ENCODE assay signal across 27 mouse cellular contexts in the genomic region with DNA sequence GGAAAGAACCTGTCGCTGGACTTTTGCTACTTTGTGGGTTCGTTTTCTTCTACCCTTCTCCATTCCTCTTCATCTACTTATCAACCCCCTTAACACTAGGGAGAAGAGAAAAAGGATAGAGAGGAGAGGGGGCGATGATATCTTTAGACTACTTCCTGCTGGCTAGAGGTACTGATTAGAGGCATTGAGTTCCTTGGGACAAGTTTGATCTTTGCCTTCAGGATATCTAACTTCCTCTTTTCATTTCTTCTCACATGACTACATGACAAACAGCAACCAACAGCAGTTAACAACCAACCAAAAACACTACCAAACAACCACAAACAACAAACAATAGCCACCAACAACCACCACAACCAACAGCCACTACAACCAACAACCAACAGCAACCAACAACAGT. TPM values are rescaled to one million over a fixed set of nuclear protein-coding genes. Genes with fewer than 3 reads are reported as not detected.
DNase-seq lines count a peak whose midpoint lies in the region; TF ChIP-seq lines count a peak whose summit lies in the region.
"Had no signal": no experiment of that assay in that cellular context is flagged by ENCODE, and none has a peak within 500 bp of the region (broad histone marks: within the 10 kb centered on the region; RNA-seq: fewer than 3 reads in every experiment).

No protein-coding gene starts in this region.

- H3K36me3 ChIP-seq in macrophage (ENCODE audit: inconsistent target): no peaks in the 10 kb centered on the region
- H3K36me3 ChIP-seq: embryonic facial prominence, embryonic 12.5 days; embryonic facial prominence, embryonic 15.5 days; heart, embryonic 10.5 days; hindbrain, embryonic 10.5 days; hindbrain, embryonic 13.5 days; intestine, embryonic 15.5 days had no signal

- no peak for TF ChIP-seq POLR2A in bone marrow macrophage, adult 2 months (IDR thresholded peaks at IDR 0.05; ENCODE audit: borderline replicate concordance, low read depth, low read length)

- no peak overlapping the region for H3K4me3 ChIP-seq in bone marrow macrophage, adult 2 months (ENCODE audit: insufficient read depth, low read length)
- no peak overlapping the region for H3K4me3 ChIP-seq in macrophage (ENCODE audit: inconsistent target)
- H3K4me3 ChIP-seq: embryonic facial prominence, embryonic 12.5 days; embryonic facial prominence, embryonic 15.5 days; heart, adult 2 months; heart, embryonic 10.5 days; hindbrain, embryonic 10.5 days; hindbrain, embryonic 13.5 days; intestine, embryonic 15.5 days had no signal

- DNase-seq in A20 (ENCODE audit: low read depth, low spot score): peak; percentile 13
- DNase-seq in layer of hippocampus, adult 11-12 months (ENCODE audit: low spot score): no peak
- no peak for DNase-seq in ovary, postnatal 10 days (ENCODE audit: low spot score)
- DNase-seq in frontal cortex, postnatal 25 days (ENCODE audit: low spot score in 2 of 2): no peak
- DNase-seq: adrenal gland, adult 2 months; adrenal gland, postnatal 14 days; cerebellum, adult 11-12 months; cerebellum, adult 8-10 months; cerebellum, postnatal 14 days; forebrain, postnatal 0 days; gastrocnemius, postnatal 25 days; heart, adult 2 months; heart, postnatal 36 days; kidney, adult 11 months had no signal

- 40% methylated on average over 2 of the region's 3 CpGs for WGBS in macrophage (ENCODE audit: missing documents)

- H3K79me2 ChIP-seq in macrophage (ENCODE audit: inconsistent target): no peaks in the 10 kb centered on the region

- peak overlapping the region; percentile 40; the same call in 1 of the 2 replicates for H3K27ac ChIP-seq in bone marrow macrophage, adult 2 months (ENCODE audit: insufficient read depth, low read depth, low read length)
- peak overlapping the region; percentile 13; the same call in 1 of the 2 replicates for H3K27ac ChIP-seq in macrophage
- H3K27ac ChIP-seq: embryonic facial prominence, embryonic 12.5 days; embryonic facial prominence, embryonic 15.5 days; heart, adult 2 months; heart, embryonic 10.5 days; hindbrain, embryonic 10.5 days; hindbrain, embryonic 13.5 days; intestine, embryonic 15.5 days had no signal

- no peak for TF ChIP-seq CTCF in bone marrow macrophage, adult 2 months (IDR thresholded peaks at IDR 0.05; ENCODE audit: low read depth, low read length)

- peaks cover 7% of the 10 kb centered on the region for H3K4me1 ChIP-seq in bone marrow macrophage, adult 2 months (ENCODE audit: control insufficient read depth, insufficient read depth, low read length)
- H3K4me1 ChIP-seq: embryonic facial prominence, embryonic 12.5 days; embryonic facial prominence, embryonic 15.5 days; hindbrain, embryonic 13.5 days had no signal

RNA-seq across cellular contexts. Expression of gene Gan, which starts 24.2 kb away (rescaled TPM):
- 7.0 and 7.5 TPM in 2 replicates for polyA plus RNA-seq in bone marrow macrophage, adult 2 months (2012; ENCODE audit: insufficient read depth, insufficient read length, missing spikeins)
- 10 to 100 TPM in 23 of 26 experiments, 1 to 10 TPM in 3; 5.6 to 54.9 (median 23.6) TPM for total RNA-seq in macrophage (2018; cell fraction: chromatin; rRNA removed)
- total RNA-seq in macrophage (2018; cell fraction: cytosol; rRNA removed): 1 to 10 TPM; 1.5 to 9.5 (median 3.4) TPM
- 10 to 100 TPM in 18 of 26 experiments, 1 to 10 TPM in 8; 4.2 to 37.4 (median 12.9) TPM for total RNA-seq in macrophage (2018; cell fraction: nucleus; rRNA removed)
- 3.9 to 4.5 TPM (median 4.4 TPM) in 3 replicates for polyA plus RNA-seq in macrophage (2018)

RNA-seq across cellular contexts. Expression of gene Bco1, which starts 38.0 kb away (rescaled TPM):
- polyA plus RNA-seq in bone marrow macrophage, adult 2 months (2012; ENCODE audit: insufficient read depth, insufficient read length, missing spikeins): not detected in 2 replicates
- total RNA-seq in macrophage (2018; cell fraction: chromatin; rRNA removed): not detected
- not detected for total RNA-seq in macrophage (2018; cell fraction: cytosol; rRNA removed)
- not detected for total RNA-seq in macrophage (2018; cell fraction: nucleus; rRNA removed)
- polyA plus RNA-seq in macrophage (2018): not detected in 3 replicates
- total RNA-seq: forebrain, postnatal 0 days; gastrocnemius, adult 8-10 months; gastrocnemius, postnatal 25 days; heart, adult 2 months; heart, postnatal 36 days had no signal
- polyA plus RNA-seq: adrenal gland, adult 2 months; forebrain, embryonic 11.5 days; forebrain, embryonic 14.5 days; heart, embryonic 14.5 days; heart, postnatal 0 days had no signal

RNA-seq across cellular contexts. Expression of gene Pkd1l2, which starts 51.5 kb away (rescaled TPM):
- 0.87 and 1.2 TPM in 2 replicates for polyA plus RNA-seq in bone marrow macrophage, adult 2 months (2012; ENCODE audit: insufficient read depth, insufficient read length, missing spikeins)
- total RNA-seq in macrophage (2018; cell fraction: chromatin; rRNA removed): 1 to 10 TPM in 11 of 26 experiments, under 1 TPM in 15; 0.08 to 3.3 (median 0.97) TPM
- total RNA-seq in macrophage (2018; cell fraction: cytosol; rRNA removed): under 1 TPM; 0.06 to 0.41 (median 0.22) TPM
- total RNA-seq in macrophage (2018; cell fraction: nucleus; rRNA removed): 1 to 10 TPM in 5 of 26 experiments, under 1 TPM in 18, not detected in 3; 0.06 to 1.6 (median 0.55) TPM
- 0.11 to 0.34 TPM (median 0.20 TPM) in 3 replicates for polyA plus RNA-seq in macrophage (2018)
- total RNA-seq: forebrain, postnatal 0 days; heart, adult 2 months had no signal
- polyA plus RNA-seq: embryonic facial prominence, embryonic 12.5 days; forebrain, embryonic 11.5 days; forebrain, embryonic 14.5 days; heart, adult 2 months; hindbrain, embryonic 10.5 days; intestine, embryonic 15.5 days had no signal
